Mouse (Mus musculus) intestine, embryonic 15.5 days (tissue): ENCODE results near the gene Adat1. TPM values are rescaled to one million over a fixed set of nuclear protein-coding genes. Genes with fewer than 3 reads are reported as not detected.

Experiments used
- ATAC-seq: fragments of 200-750 bp; cut with Nextera tagmentation; 2 replicates; pipeline ENCODE4 v1.8.0; 2017; ENCODE audit warnings: moderate TSS enrichment, moderate library complexity
- H3K27ac ChIP-seq: fragments of 300-500 bp; sonication (generic); 2 replicates; pipeline ENCODE4 v1.5.1; 2015; ENCODE audit warnings: mild to moderate bottlenecking, inconsistent platforms
- H3K27me3 ChIP-seq: fragments of 300-500 bp; sonication (generic); replicated peaks from 2 replicates; pipeline ENCODE4 v1.6.1; 2015; ENCODE audit warnings: inconsistent platforms
- H3K36me3 ChIP-seq: fragments of 300-500 bp; sonication (generic); 2 replicates; pipeline ENCODE4 v1.6.1; 2015; ENCODE audit warnings: inconsistent platforms
- H3K4me1 ChIP-seq: fragments of 300-500 bp; sonication (generic); replicated peaks from 2 replicates; pipeline ENCODE4 v1.6.1; 2015; ENCODE audit warnings: inconsistent platforms
- H3K4me2 ChIP-seq: fragments of 300-500 bp; sonication (generic); replicated peaks from 2 replicates; pipeline ENCODE4 v1.6.1; 2015; ENCODE audit warnings: mild to moderate bottlenecking, inconsistent platforms
- H3K4me3 ChIP-seq: fragments of 300-500 bp; sonication (generic); replicated peaks from 2 replicates; pipeline ENCODE4 v1.5.1; 2015; ENCODE audit warnings: inconsistent platforms
- H3K9ac ChIP-seq: fragments of 300-500 bp; sonication (generic); 2 replicates; pipeline ENCODE4 v1.6.1; 2015; ENCODE audit warnings: inconsistent platforms
- H3K9me3 ChIP-seq: fragments of 300-500 bp; sonication (generic); 2 replicates; pipeline ENCODE4 v1.6.1; 2016; ENCODE audit warnings: inconsistent platforms
- whole genome bisulfite sequencing: fragments of 180-500 bp; shearing (Covaris S2); methylation state at CpG from one replicate; pipeline ENCODE4 v1.1.7; 2015; 5-methylcytosine and 5-hydroxymethylcytosine counted together
- polyA plus RNA-seq: library from polyadenylated mRNA; unstranded; fragments of >200 nt; fragmentation: Nextera tagmentation; extraction: Ambion mirVana; gene quantifications from 2 replicates; pipeline ENCODE4 v1.2.1, GENCODE M21; 2015

Adat1 gene
- polyA plus RNA-seq, 1 experiment from 2014 or later = 7.7 TPM

DNA sequence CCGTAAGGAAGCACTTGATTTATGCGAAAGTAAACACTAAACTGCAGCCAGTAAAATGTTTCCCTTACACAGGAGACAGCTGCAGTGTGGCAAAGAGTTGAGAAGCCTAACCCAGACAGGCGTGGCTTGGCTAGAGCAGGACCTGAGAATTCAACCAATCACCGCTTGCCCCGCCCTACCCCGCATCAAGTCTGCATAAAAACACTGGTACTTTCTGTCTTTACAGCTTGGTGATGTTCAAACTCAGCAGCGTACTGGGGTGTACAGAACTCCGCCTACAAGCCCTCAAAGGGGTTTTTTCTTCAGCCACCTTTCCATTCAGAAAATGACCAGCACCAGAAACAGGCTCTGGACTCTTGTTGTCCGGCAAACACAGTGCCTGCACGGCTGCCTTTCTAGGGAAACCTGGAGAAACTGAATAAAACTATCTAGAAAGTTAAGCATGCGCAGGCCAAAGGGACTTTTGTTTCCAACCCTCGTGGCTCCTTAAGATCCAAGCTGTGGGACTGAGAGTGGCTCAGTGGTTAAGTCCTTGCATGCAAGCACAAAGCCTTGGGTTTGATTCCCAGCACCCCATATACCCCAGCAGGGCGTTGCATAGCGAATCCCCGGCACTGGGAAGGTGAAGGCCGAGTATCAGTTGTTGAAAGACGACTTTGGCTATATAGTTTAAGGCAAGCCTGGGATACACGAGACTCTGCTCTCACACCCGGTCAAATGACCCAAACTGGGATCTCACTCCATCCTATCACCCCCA, 59.3 kb downstream of the Adat1 start:
- H3K4me2 ChIP-seq = peak overlapping the region; percentile 97
- H3K27me3 ChIP-seq = no peaks in the 10 kb centered on the region
- H3K4me1 ChIP-seq = peaks cover 13% of the 10 kb centered on the region
- peak overlapping the region; percentile 70 for H3K9ac ChIP-seq
- H3K9me3 ChIP-seq = no peaks in the 10 kb centered on the region
- peak overlapping the region; percentile 57 for H3K27ac ChIP-seq
- peak; percentile 75 for ATAC-seq
- no peaks in the 10 kb centered on the region for H3K36me3 ChIP-seq
- 23% methylated on average over 19 of the region's 19 CpGs for WGBS
- peak overlapping the region; percentile 77 for H3K4me3 ChIP-seq

DNA sequence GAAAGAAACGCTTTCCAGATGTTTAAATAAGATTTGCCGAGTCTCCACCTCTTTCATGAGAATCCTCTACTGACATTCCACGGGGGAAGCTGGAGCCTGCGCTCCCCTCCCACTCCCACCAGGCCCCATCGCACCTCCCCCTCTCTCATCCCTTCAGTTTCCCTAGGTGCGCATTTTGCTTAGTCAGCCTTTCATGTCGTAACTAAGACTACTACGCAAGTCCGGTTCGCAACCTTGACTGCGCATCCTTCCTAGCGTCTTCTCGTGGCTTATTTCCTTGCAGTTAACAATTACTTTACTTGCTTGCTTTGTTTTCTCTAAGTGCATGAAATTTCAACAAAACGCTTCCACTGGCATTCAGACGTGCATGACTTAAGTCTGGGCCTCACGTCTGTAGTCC, 60.4 kb downstream of the Adat1 start:
- H3K4me2 ChIP-seq = no peak overlapping the region
- WGBS = 71% methylated on average over 16 of the region's 16 CpGs

DNA sequence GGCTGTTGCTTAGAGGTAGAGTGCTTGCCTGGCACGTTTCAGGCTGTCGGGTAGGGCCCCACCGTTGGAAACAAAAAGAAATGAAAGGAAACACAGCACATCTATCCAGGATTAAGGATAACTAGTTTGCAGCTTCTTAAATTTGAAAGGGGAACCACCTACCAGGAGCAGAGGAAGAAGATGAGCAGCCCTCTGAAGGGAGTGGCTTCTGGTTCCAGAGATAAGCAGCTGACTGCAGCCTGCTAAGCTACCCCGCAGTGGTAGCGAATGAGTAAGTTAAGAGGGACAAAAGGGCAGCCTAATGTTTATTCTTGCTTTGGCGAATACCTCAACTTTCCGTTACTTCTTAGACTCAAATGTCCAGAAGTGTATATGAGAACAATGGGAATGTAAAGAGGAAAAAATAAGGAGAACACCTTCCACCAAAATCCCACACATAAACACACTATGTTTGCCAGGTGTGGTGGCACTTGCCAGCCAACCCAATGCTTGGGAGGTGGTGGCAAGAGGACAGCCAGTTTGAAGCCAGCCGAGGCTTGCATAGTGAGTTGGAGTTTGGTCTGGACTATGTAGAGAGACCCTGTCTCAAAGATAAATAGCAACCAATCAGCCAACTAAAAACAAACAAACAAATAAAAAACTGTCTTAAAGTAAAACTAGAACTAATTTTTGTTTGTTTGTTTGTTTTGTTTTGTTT, 62.3 kb downstream of the Adat1 start:
- Histone ChIP-seq H3K4me2 (no peak overlapping the region), H3K36me3 (no peaks in the 10 kb centered on the region), H3K4me3 (no peak overlapping the region), H3K9me3 (no peaks in the 10 kb centered on the region), H3K27ac (no peak overlapping the region), H3K9ac (no peak overlapping the region), H3K4me1 (peaks cover 13% of the 10 kb centered on the region), H3K27me3 (no peaks in the 10 kb centered on the region)
- no peak for ATAC-seq
- 55% methylated on average over 8 of the region's 8 CpGs for WGBS

More for the DNA sequence above, 60.4 kb downstream of the Adat1 start:
- Histone ChIP-seq H3K9me3 (no peaks in the 10 kb centered on the region), H3K27ac (no peak overlapping the region), H3K4me3 (no peak overlapping the region), H3K9ac (no peak overlapping the region), H3K27me3 (no peaks in the 10 kb centered on the region), H3K36me3 (no peaks in the 10 kb centered on the region), H3K4me1 (peaks cover 13% of the 10 kb centered on the region)
- ATAC-seq = no peak

GRCm38 (mm10) chr8:111924976-111925375, 67.1 kb downstream of the Adat1 start:
- H3K9ac ChIP-seq = no peak overlapping the region
- WGBS = 61% methylated on average over 7 of the region's 7 CpGs
- peak; percentile 76 for ATAC-seq
- no peaks in the 10 kb centered on the region for H3K27me3 ChIP-seq
- no peak overlapping the region for H3K27ac ChIP-seq
- no peak overlapping the region for H3K4me3 ChIP-seq
- H3K9me3 ChIP-seq = no peaks in the 10 kb centered on the region
- no peaks in the 10 kb centered on the region for H3K4me1 ChIP-seq
- no peaks in the 10 kb centered on the region for H3K36me3 ChIP-seq
- no peak overlapping the region for H3K4me2 ChIP-seq

- 32% methylated on average over 10 of the region's 10 CpGs for WGBS
- peak; percentile 46; the same call in 1 of the 2 replicates for ATAC-seq
- Histone ChIP-seq H3K4me2 (no peak overlapping the region), H3K4me1 (no peaks in the 10 kb centered on the region), H3K4me3 (no peak overlapping the region), H3K27me3 (no peaks in the 10 kb centered on the region), H3K36me3 (no peaks in the 10 kb centered on the region), H3K9ac (no peak overlapping the region), H3K27ac (no peak overlapping the region), H3K9me3 (no peaks in the 10 kb centered on the region)
Measured at GRCm38 (mm10) chr8:111923383-111923804, 68.7 kb downstream of the Adat1 start.

DNA sequence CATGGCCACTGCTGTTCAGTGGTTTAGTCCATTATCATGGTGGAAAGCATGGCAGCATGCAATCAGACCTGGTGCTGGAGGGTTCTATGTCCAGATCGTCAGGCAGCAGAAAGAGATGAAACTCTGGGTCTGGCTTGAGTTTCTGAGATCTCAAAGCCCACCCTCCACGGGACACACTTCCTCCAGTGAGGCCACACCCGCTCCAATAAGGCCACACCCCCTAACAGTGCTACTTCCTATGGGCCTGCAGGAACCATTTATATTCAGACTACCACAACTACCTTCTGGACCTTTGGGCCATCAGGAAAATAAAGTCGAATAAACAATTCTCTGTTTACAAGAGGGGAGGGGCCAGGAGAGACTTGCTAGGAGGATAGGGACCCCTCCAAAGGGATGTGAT, 71.1 kb downstream of the Adat1 start:
- Histone ChIP-seq H3K4me3 (no peak overlapping the region), H3K4me2 (no peak overlapping the region), H3K36me3 (no peaks in the 10 kb centered on the region), H3K9me3 (no peaks in the 10 kb centered on the region), H3K9ac (no peak overlapping the region), H3K27ac (no peak overlapping the region), H3K4me1 (no peaks in the 10 kb centered on the region), H3K27me3 (no peaks in the 10 kb centered on the region)
- no peak for ATAC-seq
- WGBS = 76% methylated on average over 4 of the region's 4 CpGs

DNA sequence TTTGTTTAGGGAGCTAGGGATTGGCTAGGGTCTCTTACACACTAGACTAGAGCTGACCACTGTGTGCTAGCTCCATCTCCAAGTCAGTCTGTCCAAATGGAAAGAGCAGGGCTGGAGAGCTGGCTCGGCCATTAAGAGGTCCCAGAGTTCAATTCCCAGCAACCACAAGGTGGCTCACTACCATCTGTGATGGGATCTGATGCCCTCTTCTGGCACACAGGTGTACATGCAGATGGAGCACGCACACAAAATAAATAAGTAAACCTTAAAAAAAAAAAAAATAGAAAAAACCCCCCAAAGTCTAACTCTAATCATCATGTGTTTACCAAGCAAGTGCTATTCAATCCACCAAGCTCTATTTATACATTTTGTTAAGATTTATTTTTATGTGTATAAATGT, 72.4 kb downstream of the Adat1 start:
- Histone ChIP-seq H3K4me2 (no peak overlapping the region), H3K4me3 (no peak overlapping the region), H3K36me3 (no peaks in the 10 kb centered on the region), H3K27ac (no peak overlapping the region), H3K27me3 (no peaks in the 10 kb centered on the region), H3K4me1 (no peaks in the 10 kb centered on the region), H3K9me3 (no peaks in the 10 kb centered on the region), H3K9ac (no peak overlapping the region)
- 88% methylated on average over 2 of the region's 2 CpGs for WGBS
- ATAC-seq = no peak

Other genes starting within 250 kb of the Adat1 start
- 40.8 and 44.2 TPM in 2 replicates for gene Bcar1, start 248.5 kb downstream of the Adat1 start, polyA plus RNA-seq
- gene Cfdp1, start 138.0 kb downstream of the Adat1 start, polyA plus RNA-seq = 182 and 187 TPM in 2 replicates
- 15.9 and 16.0 TPM in 2 replicates for gene Tmem170, start 115.6 kb downstream of the Adat1 start, polyA plus RNA-seq
- gene Chst5, start 81.9 kb downstream of the Adat1 start, polyA plus RNA-seq = 1.2 and 1.7 TPM in 2 replicates
- 9.3 and 11.5 TPM in 2 replicates for gene Tmem231, start 58.4 kb downstream of the Adat1 start, polyA plus RNA-seq
- 194 and 215 TPM in 2 replicates for gene Gabarapl2, start 51.6 kb downstream of the Adat1 start, polyA plus RNA-seq
- 181 and 195 TPM in 2 replicates for gene Kars, start 19.0 kb upstream of the Adat1 start, polyA plus RNA-seq
- 18.2 and 19.0 TPM in 2 replicates for gene Terf2ip, start 19.1 kb upstream of the Adat1 start, polyA plus RNA-seq
- 0.57 and 0.63 TPM in 2 replicates for gene Gm6793, start 22.7 kb upstream of the Adat1 start, polyA plus RNA-seq